Mouse (Mus musculus) R1 (cell line): ENCODE data around the gene Timp2.

ENCODE experiments used
- DNase-seq: peaks from one replicate; pipeline ENCODE4 v3.0.0-alpha.2; 2018; ENCODE audit warnings: low read depth, low spot score

Gene Timp2

DNA sequence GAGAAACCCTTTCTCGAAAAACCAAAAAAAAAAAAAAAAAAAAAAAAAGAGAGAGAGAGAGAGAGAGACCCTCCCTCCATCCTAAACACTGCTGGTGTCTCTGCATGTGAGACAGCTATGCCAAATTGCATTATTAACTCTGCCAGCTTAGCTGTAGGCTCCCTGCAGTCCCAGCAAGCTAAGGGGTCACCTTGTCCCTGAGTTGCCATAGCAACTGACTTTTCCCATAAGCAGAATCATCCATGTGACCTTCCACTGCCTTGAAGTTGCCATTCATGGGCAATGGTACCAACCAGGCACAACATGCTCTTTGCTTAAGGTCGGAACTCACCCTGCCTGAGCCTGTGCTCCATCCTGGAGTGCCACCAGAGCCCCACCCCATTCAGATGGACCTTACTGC, 60.5 kb downstream of the Timp2 start:
- peak; percentile 54 for DNase-seq

DNA sequence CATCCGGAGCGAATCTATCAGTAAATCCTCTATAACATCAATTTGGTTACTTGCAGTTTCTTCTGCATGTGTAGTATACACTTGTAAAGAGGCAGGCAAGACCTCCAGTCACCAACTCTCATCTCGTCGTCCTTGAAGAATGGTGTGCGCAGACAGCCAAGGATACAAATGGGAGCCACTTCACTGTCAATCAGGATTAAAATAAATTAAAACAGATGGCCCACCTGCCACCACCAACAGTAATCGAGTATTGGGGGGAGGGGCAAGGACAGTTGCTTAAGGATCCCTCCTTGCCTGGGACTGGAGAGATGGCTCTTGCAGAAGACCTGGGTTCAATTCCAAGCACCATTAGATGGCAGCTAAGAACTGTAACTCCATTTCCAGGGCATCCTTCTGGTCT, 62.9 kb downstream of the Timp2 start:
- no peak for DNase-seq

DNA sequence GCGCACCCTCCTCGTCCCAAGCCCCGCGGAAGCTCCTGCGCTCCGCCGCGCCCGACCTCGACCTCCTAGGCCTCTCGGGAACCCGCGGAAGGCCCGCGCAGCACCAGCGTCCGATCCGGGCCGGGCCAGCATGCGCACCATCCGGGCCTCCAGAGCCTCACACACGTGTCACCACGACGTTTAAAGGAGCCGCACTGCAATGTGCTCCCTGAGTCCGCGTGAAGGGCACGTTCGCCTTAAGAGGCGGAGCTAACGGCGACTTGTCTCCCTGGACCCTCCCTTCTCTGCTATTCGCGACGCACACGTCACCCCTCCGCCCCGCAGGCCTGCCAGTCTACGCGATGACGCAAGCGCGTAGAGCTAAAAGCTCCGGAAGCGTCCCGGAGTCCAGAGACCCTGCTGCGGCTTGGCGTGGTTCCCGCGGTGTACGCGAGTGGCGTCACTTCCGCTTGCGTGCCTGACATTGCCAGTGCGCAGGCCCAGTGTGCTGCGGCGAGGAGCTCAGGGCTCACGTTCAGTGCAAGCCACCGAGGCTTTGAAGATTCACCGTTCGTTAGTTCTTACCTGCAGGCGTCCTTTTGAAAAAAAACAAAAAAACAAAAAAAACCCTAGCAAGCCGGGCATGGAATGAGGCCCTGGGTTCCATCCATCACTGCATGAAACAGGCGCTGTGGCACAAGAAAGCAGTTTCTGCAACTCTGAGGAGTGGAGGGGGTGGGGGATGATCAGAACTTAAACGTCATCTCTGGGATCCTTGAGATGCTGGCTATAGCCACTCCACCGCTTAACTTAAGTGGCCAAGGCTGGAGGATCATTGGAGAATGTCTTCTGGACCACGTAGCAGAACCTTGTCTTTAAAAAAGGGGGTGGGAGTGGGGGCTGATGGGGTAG, 65.3 kb downstream of the Timp2 start, which contains the start of gene Usp36:
TSS of gene Usp36 (minus strand) at position 246 of the 891 bp plus-strand sequence.
- DNase-seq = peak; percentile 100

DNA sequence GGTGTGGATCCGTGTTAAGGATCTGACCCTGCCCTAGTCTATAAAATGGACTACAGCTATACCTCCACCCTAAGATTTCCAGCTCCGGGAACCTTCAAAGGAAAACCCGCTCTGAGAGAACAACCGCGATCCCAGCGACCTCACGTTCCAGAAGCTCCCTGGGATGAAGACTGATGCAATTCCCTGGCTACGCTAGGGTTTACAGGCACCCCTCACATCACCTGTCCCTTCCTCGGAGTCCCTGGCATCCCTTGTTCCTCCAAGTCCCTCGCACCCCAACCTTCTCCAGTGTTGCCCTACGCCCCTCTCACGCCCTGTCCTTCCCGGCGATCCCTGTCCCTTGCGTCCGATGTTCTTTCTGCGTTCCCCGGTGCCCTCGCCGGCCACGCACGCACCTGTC, 66.0 kb downstream of the Timp2 start:
- peak; percentile 64 for DNase-seq

GRCm38 (mm10) chr11:118289037-118289511, 66.5 kb downstream of the Timp2 start:
- peak; percentile 79 for DNase-seq

DNA sequence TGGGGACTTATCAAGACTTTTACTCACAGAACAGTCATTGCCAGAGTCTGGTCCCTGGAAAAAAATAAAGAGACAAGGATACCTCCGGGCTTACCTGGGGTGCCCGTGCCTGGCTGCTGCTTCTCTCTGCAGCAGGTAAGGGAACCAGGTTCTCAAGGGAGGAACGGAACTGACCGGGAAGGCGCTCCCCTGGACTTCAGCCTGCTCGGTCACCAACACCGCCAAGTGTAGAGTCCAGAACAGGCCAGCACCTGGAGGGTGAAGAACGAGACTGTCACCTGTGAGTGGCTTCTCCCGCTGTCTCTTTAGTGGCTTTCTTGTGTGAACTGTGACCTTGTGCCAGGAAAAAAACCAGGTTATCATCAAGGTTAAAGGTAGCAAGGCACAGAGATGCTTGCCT, 68.0 kb downstream of the Timp2 start:
- DNase-seq = no peak

- no peak for DNase-seq
Observed at GRCm38 (mm10) chr11:118286434-118286833, 69.1 kb downstream of the Timp2 start.

DNA sequence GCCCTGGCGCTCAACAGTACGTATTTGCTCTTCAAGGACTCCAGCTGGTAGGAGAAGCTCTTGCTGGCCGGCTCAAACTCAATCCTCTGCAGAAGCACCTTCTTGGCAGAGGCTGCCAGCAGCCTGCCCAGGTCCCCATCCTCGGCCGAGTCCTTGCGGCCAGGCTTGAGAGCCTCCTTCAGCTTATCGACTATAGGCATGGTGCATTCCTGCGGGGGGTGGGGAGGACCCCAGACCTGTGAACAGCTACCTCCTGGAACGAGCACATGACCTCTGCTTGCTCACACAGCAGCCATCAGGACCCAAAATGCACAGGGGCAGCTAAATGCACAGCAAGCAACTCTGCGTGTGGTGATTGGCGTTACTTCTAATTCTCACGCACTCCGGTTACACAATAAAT, 69.7 kb downstream of the Timp2 start:
- DNase-seq = peak; percentile 53

DNA sequence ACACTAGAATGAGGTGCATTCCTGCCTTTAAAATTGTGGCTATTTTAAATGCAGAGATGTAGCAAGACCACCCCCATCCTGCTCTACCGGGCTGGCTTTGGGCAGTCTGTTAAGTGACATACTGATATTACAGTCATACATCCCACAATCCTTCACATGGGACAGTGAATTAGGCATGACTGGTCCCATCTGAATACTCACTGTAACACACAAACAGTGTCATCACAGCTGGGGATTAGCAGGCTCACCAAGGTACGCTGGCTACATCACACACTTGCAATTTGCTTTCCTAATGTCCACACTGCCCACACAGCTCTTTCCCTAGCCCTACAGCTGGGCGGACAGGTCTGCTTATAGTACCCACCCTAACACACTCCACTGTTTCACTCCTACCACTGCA, 75.3 kb downstream of the Timp2 start:
- DNase-seq = no peak

DNA sequence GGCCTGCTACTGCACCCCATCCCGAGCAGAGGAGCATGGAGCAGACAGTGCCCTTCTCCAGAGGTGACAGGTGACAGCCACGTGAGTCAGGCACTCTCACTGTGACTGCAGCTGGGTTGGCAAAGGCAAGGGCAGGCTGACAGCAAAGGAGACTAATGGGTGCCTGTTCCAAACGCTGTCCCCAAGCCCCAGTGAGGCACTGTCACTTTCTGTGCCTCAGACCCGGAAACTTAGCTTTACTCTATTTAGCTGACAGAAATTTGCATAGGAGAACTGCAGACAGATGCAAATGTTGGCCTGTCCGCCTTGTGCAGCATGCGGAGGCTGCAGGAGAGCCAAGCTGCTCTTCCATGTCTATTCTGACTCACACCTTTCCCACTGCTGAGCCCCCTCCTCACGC, 79.2 kb downstream of the Timp2 start:
- DNase-seq = no peak

DNA sequence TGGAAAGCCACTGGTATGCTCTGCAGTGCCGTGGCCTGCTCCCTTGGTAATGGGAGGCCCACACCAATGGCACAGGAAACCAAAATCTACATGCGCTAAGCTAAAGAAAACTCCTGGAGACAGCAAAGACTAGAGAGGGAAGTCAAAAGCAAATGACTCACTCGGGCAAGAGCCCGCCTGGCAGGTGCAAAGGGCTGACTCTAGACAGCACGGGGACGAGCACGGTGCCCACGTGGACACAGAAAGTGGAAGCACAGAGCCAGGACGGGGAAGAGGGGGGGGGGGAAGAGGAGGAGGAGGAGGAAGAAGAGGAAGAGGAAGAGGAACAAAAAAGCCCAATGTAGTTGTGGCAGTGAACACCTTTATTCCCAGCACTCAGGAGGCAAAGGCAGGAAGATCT, 80.4 kb downstream of the Timp2 start:
- no peak for DNase-seq

- DNase-seq = peak; percentile 73
Observed at GRCm38 (mm10) chr11:118269827-118270226, 85.7 kb downstream of the Timp2 start.

GRCm38 (mm10) chr11:118266666-118267046, 88.9 kb downstream of the Timp2 start:
- no peak for DNase-seq

DNA sequence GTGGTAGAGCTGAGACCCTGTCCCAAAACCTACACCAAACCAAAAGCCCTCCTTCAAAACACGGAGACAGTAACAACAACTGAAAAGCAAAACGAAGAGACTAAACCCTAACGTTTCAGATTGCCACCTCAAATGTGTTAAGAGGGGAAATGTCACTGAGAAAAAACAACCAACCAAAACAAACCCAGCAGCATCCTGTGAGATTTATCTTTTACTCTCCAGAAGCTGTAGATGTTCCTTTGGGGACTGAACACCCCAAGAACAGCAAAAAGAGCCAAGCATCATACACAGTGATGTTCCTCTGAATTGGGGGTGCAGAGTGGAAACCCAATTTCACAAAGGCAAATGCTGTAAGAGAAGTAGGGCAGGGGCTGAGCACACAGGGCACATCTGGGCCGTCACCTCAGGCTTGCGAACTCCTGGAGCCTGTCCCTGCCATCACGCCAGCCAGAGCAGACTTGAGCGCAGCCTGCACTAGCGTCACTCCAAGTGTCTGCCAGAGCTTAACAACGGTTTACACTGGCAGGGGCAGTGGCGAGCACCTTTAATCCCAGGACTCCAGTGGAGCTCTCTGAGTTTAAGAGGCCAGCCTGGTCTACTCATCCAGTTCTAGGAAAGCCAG, 89.4 kb downstream of the Timp2 start:
- DNase-seq = no peak

GRCm38 (mm10) chr11:118265621-118266020, 89.9 kb downstream of the Timp2 start:
- peak; percentile 41 for DNase-seq

GRCm38 (mm10) chr11:118263146-118263545, 92.4 kb downstream of the Timp2 start:
- no peak for DNase-seq

DNA sequence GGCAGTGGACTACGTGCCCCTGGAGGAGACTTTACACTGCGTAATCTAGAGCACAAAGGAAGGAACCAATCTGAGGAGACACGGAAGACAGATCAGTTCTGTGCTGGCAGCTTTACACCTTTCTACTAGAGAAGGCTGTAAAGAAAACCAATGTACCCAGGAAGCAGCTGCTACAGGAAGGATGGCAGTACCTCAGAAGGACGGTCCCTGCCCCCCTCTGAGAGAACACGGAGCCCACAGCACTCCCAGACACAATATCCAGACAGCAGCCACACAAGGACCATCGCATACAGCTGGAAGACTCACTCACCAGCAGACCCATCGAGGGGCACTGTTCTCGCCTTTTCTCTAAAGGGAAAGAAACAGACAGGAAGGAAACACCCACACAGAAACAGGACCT, 95.5 kb downstream of the Timp2 start:
- no peak for DNase-seq

GRCm38 (mm10) chr11:118259580-118259979, 96.0 kb downstream of the Timp2 start:
- DNase-seq = no peak

- peak; percentile 49 for DNase-seq
Observed at GRCm38 (mm10) chr11:118256371-118256770, 99.2 kb downstream of the Timp2 start.

DNA sequence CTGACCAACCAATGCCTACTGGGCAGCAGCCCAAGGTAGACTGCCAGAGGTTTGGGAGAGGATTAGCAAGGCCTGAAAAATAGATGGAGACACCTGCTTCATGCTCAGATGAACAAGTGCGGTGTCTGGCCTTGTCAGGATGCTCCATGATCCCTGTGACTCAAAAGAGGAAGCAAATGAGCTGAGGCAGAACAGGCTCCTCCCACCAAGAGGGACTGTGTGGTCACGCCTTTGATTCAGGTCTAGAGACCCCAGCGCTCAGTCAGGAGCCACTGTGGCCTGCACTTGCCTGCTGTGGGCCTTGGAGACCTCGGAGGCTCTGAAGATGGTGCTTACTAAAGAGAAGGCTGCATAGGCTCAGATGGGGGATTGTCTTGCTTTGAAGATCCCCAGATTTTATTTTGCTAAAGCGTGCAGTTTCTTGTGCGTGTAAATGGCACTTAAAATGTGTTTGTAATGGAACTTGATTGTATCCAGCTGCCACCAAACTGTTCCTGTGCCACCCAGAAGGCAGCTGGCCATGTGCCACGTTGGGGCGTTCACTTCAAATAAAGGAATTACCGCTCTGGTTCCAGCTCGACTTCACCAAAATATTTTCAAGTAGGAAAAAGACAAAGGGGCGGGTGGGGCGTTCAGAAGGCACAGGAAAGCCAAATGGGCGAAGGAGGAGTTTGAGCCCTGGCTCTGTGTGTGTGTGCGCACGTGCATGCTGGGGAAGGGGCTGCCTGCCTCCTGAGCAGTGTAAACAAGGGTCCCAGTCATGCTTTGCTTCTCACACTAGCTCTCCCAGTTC, 101.2 kb downstream of the Timp2 start:
- DNase-seq = peak; percentile 44

- no peak for DNase-seq
Observed at GRCm38 (mm10) chr11:118253447-118254158, 101.9 kb downstream of the Timp2 start.
